Mouse (Mus musculus): Measurements from ENCODE around the gene Tm4sf5.

DNA sequence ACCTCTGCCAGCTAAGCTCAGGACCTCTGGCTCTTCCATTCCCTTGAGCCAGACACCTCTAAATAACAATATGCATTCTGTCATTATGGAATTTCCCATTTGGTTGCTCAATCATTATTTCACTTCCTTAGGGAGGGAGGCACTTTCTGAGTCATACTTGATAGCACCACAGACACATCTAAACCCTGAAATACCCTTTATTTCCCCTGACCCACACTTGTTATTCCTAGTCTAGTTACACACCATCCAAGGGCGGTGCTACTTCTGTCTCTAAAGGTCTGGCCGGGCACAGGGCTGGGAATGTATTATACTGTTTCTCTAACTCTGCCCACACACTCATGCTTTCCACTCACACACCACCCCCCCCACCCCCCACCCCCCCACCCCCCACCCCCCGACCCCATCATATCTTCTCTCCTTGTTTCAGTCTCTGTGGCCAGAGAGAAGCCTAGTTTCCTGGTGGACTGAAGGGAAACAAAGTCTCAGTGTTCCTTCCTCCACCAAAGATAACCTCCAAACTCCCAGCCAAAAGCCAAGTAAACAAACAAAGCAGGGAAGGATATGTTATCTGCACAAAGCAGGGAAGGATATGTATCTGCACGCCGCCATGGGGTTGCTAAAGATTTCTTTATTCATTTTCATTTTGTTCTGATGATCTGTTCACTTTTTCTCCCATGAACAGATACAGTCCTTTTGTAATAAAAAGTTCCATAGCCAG, 37.0 kb upstream of the Tm4sf5 start:
- TF ChIP-seq CTCF (IDR thresholded peaks at IDR 0.05; ENCODE audit: low read depth) (no peak), EP300 (IDR thresholded peaks at IDR 0.05; ENCODE audit: low read depth) (no peak)
